Mouse (Mus musculus) neutrophil, adult 83 days (primary cell): ENCODE measurements around the gene Vmn1r101. TPM values are rescaled to one million over a fixed set of nuclear protein-coding genes. Genes with fewer than 3 reads are reported as not detected.

Experiments used
- total RNA-seq, 2 experiments: library from RNA; stranded (reverse); gene quantifications; one replicate each; pipeline ENCODE4 v1.2.4; 2023

Vmn1r101 gene
- not detected for total RNA-seq

DNA sequence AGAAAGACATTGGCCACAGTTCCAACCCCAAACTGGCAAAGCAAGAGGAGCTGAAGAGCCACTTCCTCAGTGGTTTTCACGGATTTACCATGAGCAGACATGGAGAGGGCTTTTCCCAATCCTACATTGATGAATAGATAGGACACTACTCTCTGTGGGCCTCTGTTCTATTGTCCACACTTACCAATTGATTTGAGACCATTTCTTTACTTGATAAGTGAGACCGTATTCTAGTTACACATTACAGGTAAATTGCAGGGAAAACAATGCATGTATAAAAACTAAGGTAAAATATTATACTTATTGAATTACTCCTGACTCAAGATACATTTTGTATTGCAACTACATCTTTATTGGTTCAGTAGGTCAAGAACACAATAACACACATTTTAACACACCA lies at the start of gene Vmn1r101:
Gene Vmn1r101 (minus strand): TSS at position 101 of the 400 bp plus-strand sequence.

GRCm38 (mm10) chr7:20474825-20475224 lies 32.4 kb upstream of the Vmn1r101 start, which contains the start of gene Gm10670:
Gene Gm10670 (minus strand): TSS chr7:20474925.

GRCm38 (mm10) chr7:20417642-20418041 lies 24.8 kb downstream of the Vmn1r101 start, which contains the start of gene Vmn1r100:
Gene Vmn1r100 (plus strand): TSS chr7:20417942.

Other genes starting within 250 kb of the Vmn1r101 start
- not detected for gene Vmn1r95, start 248.9 kb downstream of the Vmn1r101 start, total RNA-seq
- not detected for gene Gm6164, start 237.0 kb downstream of the Vmn1r101 start, total RNA-seq
- gene Gm4498, start 208.8 kb downstream of the Vmn1r101 start, total RNA-seq = not detected
- gene Gm5890, start 179.8 kb downstream of the Vmn1r101 start, total RNA-seq = not detected
- not detected for gene Gm4133, start 108.5 kb downstream of the Vmn1r101 start, total RNA-seq
- gene Gm5728, start 67.2 kb downstream of the Vmn1r101 start, total RNA-seq = not detected
- gene Vmn1r100, start 24.7 kb downstream of the Vmn1r101 start, total RNA-seq = not detected
- gene Gm10670, start 32.3 kb upstream of the Vmn1r101 start, total RNA-seq = not detected
- not detected for gene Vmn1r103, start 67.9 kb upstream of the Vmn1r101 start, total RNA-seq
- gene Vmn1r104, start 91.2 kb upstream of the Vmn1r101 start, total RNA-seq = not detected
- gene Gm5726, start 103.2 kb upstream of the Vmn1r101 start, total RNA-seq = not detected
- gene Gm4141, start 133.6 kb upstream of the Vmn1r101 start, total RNA-seq = not detected
- gene Gm4513, start 156.4 kb upstream of the Vmn1r101 start, total RNA-seq = not detected
- gene Vmn1r107, start 226.3 kb upstream of the Vmn1r101 start, total RNA-seq = not detected